Mouse (Mus musculus) kidney, postnatal 25 days (tissue): ENCODE measurements around the gene Actn1.
"Not testable (repeated sequence)": the region's sequence is repeated elsewhere in the genome, so short reads cannot be mapped to it uniquely, and the experiment has no call there.

Source experiments
- DNase-seq, 2 experiments: peaks; one replicate each; pipeline ENCODE4 v3.0.0; 2021; ENCODE audit warnings: mixed read lengths in 2 of 2

Actn1 gene

DNA sequence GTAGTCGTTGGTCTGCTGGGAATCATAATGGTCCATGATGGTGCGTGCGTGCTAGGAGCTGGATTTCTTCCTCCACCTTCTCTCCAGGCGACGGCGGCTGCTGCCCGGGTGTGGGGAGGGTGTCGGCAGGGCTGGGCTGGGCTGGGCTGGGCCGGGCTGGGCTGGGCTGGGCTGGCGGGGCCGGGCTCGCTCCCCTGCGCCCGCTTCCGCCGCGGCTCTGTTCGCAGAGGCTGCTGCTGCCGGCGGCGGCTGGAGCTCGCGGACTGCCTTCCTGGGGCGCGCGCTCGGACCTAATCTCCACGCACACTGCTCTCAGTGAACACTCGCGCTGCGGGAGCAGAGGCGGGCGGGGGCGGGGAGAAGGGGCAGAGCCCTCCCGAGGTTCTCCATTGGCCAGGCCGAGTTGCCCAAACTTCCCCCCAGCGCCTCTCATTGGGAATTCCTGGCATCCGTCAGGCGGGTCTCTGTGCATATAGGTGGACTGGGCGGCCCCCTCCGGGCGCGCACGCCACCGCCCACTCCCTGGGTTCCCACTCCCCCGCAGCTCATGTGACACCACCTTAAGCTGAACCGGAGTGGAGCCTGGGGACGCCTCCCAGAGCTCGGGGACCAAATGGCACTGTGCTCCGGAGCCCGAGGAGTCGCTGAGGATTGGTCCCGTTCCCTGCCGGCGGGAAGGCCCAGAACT, at the start of gene Actn1:
Gene Actn1, minus strand, starts transcription at position 316 of the 688 bp plus-strand sequence.
- DNase-seq: peak; percentile 91 to 97

DNA sequence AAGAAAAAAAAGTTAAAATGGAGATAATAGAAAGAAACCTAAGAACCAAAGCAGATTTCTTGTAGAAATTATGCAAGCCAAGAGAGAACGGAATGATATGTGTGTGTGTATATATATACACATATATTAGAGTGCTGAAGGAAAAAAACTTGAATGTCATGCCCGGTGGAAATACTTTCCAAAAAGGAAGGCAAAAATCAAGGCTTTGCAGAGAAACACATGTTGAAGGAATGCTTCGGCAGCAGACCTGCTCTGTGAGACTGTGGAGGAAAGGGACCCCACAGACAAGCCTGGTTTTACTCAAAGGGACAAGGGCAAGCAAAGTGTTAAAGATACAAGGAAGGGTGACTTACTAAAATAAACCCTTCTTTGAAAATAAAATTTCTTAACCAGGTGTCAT, 47.4 kb upstream of the Actn1 start:
- no peak for DNase-seq

DNA sequence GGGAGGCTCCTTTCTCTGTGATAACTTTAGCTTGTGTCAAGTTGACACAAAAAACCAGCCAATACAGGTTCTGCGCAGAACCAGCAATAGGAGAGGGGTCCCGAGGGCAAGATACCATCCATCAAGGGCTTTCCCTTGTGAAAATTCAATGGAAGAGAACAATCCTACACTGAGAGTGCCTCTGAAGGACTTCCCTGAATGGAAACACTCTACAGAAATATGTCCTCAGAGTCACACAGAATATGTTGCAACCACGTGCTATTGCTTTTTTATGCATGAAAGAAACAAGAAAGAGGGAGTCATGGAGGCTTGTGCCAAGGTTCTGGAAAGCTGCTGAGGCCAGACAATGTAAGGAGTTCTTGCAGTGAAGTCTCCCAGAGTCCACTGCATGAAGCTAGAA, 44.3 kb upstream of the Actn1 start:
- DNase-seq: no peak

DNA sequence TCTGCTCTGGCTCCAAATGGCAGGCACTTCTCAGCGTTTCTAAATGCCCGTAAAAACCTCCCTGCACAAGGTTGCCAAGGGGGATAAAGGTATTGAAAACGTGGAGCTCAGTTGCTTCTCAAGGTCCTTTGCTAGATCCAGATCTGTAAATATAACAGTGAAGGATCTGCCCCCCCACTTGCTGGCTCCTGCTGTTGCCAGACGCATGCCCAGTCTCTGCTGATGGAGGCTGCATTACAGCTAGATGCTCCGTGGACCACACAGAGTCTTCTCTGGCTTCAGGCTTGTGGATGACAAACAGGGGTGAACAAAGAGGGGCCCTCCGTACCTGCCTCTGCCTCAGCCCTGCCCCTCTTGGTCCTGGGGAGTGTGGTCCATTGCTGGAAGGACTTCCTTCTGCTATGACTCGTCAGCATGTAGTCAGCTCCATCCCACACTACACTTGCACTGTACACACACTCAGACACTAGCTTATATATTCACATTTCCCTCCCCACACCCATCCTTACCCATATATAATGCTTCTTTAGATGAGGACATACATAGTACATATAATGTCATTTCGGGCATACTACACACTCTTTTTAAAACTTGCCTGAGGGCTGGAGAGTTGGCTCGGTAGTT, 40.8 kb upstream of the Actn1 start:
- no peak for DNase-seq

DNA sequence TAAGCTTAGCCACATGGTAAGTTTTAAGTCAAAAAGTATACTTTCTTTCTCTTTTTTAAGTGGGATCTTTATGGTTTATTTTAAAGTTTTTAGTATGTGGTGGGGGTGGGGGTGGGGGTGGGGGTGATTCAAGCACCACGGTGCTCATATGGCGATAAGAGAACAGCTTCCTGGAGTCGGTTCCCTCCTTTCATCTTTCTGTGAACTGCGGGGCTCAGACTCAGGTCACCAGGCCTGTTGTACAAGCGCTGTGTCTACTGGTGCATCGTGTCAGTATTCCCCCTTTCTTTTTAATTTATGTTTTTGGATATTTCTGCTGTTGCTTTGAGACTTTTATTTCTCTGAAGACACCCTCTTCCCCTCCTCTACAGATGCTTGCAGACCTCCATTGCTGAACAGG, 38.5 kb upstream of the Actn1 start:
- no peak for DNase-seq

DNA sequence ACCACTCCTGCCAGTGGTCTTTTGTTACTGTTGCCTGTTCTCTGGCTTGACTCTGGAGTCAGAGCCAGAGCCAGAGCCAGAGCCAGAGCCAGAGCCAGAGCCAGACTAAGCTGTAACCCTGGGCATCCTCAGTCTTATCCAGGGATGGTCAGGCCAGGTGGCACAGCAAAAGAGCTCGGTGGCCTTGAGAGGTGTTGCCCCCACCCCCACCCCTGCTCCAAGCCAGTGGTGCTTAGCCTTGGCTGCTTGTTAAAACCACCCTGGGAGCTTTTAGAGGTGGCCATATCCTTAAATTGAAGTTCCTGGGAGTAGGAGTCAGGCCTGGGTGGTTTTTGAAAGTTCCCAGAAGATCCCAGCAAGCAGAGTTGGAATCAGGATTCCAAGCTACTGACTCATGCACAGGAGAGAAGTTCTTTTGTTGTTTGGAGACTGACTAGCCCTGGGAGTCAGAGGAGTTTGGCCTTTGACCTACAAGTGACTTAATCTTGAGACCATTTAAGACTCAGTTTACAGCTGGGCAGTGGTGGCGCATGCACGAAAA, 31.8 kb upstream of the Actn1 start:
- no peak for DNase-seq

DNA sequence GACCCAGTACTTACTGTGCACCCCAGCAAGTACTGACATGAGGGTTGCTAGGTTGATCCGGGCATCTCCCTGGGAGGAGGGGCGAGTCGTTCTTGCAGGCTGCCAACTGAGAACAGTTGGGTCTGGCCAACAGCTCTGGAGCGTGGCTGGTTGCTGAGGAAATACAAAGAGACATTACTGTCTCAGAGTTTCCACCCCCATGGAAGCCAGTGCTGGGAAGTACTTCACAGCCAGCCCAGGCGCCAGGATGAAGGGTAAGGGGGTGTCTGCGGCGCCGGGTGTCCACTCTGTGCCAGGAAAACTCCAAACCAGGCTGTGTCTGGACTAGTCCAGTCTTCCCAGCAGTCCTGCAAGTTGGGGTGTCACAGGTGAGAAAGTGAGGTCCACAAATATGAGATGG, 30.8 kb upstream of the Actn1 start:
- DNase-seq: no peak

DNA sequence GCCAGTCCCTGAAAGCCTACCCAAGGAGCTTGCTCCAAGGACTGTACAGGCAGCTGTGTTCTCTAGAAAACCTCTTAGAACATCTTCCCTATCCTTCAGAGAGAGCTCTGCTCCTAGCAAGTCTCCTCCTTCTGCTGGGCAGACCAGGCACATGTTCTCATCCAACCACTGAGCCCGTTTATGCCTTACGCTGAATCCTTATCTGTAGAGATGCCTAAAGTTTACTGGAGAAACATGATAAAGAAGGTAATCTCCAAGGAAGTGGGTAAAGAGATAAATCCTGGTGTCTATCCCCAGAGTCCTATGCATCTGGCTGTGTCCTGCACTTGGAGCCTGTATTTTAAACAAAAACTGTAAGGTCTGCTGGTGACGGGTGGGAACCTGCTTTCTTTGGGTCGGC, 30.3 kb upstream of the Actn1 start:
- no peak for DNase-seq

DNA sequence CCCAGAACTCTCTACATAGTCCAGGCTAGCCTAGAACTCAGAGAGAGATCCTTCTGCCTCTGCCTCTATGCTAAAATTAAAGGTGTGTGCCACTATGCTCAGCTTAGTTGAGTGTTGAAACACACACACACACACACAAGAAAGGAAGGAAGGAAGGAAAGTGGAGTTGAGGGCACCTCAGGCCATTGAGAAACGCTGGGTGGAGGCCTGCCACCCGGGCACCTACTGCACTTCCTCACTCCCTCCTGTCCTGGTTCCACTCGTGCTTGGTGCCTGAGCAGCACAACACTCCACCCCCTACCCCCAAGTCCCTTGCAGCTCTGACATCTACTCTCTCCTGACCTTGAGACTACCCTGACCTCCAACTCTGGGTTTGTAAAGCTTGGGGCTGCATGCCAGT, 29.6 kb upstream of the Actn1 start:
- no peak for DNase-seq

DNA sequence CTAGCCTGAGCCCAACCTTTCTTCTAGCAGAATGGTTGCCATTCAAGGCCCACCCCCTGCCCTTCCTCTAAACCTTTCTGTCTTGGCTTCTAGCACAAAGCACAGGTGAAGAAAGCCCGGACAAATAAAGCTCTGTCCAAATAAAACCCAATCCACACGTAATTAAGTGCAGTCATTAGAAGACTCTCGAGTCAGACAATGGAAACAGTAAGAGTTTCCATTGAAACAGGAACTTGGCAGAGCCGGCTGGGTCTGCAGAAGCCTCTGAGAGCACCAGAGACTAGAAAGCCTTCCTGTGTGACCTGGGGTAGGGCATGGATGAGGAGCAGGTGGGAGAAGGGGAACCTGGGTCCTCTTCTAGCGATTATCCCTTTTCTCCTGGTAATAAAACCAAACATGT, 25.7 kb upstream of the Actn1 start:
- DNase-seq: no peak

DNA sequence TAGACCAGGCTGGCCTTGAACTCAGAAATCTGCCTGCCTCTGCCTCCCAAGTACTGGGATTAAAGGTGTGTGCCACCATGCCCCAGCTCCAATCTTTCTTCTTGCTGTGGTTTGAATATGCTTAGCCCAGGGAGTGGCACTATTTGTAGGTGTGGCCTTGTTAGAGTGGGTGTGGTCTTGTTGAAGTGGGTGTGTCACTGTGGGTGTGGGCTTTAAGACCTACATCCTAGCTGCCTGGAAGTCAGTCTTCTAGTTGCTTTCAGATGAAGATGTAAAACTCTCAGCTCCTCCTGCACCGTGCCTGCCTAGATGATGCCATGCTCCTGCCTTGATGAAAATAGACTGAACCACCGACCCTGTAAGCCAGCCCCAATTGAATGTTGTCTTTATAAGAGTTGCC, 24.1 kb upstream of the Actn1 start:
- DNase-seq: not testable (repeated sequence)

DNA sequence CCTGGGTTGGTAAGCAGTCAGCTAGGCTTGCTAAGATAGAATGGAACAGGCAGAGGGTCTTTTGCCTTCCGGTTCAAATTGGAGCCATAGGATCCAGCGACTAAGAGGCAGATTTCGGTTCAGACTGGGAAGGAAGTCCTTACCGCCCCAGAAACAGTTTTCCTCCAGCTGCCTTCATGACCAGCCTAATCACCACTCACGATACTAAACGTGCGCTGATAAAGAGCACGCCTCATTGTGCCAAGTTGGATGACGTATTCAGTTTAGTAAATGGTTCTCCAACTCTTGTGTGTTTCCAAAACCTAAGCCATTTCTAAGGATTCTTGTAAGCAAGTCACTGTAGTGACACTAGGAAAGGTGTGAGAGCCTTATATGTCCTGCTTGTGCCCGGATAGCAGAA, 18.7 kb upstream of the Actn1 start:
- no peak for DNase-seq

DNA sequence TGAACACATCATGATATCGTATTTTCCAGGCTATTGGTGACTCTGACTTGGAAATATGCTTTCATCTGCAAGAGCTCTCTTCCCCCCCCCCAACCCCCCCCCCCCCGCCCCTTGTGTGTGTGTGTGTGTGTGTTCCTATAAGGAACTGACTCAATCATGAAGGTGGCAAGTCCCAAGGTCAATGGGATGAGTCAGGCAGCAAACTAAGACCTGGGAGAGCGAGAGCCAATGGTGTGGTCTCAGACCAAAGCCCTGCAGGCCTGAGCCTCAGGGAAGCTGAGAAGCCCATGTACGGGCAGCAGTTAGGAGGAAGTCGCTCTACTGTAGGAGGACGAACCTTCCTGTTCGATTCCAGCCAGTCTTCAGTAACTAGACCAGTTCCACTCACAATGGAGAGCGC, 17.3 kb upstream of the Actn1 start:
- no peak for DNase-seq

DNA sequence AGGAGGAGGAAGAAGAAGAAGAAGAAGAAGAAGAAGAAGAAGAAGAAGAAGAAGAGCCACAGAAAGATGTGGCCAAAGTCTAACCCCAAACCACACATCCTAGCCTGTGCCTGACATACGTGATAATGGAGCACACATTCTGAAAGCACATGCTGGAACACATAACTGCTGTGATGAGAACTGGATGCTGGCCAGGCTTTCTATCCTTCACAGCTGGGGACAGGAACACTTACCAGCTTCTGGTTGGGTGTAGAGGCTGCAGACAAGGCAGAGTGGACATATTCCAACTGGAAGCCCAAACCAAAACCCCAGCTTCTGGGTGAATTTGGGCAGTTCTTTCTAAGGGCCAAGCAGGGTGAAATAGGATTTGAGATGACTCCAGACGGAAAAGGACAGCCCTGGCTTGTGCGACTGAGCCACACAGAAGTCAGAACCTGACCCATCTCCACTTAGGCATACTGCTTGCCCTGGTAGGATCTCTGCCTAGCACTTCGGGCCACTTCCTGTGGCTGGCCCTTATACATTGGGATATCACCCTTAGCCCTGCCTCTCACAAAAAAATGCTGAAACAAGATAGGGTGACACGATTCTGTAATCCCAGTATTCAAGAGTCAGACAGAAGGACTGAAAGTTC, 15.1 kb upstream of the Actn1 start:
- no peak for DNase-seq

DNA sequence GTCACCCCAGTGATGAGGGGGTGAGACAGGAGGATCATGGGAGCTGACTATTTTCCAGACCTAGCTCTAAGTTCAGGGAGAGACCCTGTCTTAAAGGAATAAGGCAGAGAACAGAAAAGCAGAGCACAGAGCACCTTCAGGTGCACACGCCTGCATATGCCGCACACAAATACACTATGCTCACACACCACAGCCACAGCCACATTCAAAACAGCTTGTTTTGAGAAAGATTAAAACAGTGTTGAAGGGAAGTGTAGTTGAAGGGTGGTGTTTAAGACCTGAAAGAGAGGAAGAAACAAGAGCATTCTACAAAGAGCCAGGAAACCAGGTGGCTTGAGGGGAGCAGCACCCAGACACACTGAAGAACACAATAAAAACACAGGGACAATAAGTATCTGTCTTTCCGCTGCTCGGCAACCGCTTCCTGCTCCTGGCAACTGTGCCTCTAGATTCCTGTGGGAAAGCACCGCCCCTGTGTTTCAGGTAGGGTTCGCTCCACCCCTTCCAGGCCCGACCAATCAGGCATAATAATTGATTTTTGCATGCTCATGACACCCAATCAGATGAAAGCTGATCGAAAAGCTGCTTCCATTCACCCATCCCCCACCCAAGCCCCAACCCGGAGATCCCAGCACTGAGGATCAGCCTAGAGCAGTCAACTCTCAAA, 13.0 kb upstream of the Actn1 start:
- peak; percentile 77 to 85 for DNase-seq

DNA sequence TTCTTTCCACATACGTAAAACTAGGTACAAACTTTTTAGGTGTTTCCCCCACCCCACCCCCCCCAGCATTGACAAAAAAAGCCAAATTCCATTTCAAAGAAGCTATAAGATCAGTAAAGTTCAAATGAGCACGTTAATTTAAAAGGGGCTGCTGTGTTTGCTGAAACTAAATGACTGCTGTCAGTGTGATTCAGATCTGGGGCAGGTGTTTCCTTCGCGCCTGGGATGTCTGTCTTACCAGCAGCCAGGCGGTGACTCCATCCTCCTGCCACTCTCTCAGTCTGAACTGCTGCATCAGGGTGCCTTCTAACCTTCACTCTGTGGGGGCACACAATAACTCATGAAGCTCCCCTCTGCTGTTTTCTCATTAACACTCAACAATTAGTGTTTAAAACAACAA, 11.6 kb upstream of the Actn1 start:
- no peak for DNase-seq

DNA sequence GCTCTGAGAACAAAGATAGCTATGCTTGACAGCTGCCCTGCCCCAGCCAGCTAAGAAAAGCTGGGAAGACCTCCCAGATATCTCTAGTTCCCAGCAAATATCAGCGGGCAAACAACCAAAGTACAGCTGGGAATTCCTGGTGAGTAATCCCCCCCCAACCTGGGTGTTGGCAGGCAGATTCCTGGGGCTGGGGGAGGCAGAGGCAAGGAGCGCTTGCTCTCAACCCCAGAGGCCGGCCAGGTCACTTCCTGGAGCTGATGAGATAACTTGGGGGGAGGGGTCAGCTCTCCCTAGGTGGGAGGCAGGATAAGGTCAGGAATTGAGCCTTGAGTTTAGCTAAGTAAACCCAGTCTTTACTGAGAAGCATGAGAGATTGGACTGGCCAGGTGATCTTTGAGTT, 10.8 kb upstream of the Actn1 start:
- no peak for DNase-seq

DNA sequence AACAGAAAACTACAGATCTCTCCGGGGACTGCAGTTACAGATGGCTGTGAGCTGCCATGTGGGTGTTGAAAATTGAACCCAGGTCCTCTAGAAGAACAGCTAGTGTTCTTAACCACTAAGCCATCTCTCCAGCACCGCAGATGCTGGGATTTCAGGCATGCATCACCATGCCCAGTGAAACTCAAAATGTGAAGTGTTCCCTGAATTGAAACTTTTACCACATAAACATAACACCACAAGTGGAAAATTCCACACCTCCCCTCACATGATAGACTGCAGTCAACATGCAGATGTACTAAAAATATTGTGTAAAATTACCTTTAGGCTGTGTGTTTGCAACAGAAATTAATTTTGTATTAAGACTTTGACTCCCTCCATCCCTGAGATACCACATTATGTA, 9.1 kb upstream of the Actn1 start:
- DNase-seq: no peak

DNA sequence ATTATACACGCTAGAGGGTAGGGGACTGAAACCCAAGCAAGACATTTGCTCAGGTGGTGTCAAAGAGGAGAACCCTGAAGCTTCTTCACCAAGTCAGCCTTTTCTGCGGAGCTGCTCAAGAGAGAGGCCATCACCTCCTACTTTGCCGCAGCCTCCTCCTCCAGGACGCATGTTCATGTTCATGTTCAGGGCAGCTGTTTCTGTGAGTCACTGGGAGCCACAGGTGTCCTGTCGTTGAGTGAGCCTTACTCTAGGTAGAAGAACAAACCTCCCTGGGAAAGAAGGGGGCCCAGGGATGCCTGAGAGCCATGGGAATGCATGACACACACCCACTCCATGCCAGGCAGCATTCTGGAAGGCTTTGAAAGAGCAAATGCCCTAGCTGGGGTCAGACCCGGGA, 7.8 kb upstream of the Actn1 start:
- no peak for DNase-seq

DNA sequence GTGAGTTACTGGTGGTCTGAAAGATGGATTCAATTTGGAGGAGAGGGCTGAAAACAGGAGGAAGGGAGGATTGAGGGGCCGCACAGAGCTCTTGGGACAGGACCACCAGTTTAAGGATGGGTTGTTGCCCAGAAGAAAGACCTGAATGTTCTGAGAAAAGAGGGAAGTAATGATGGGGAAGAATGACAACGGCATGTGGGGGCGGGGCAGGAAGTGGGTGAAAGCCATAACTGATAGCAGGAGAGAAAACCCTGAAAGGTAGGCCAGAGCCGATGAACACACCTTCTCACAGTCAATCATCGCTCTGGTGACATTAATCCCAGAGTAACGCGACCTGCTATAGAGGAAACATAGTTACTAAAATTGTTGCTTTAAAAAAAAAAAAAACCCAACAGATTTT, 4.2 kb upstream of the Actn1 start:
- DNase-seq: not testable (repeated sequence)

DNA sequence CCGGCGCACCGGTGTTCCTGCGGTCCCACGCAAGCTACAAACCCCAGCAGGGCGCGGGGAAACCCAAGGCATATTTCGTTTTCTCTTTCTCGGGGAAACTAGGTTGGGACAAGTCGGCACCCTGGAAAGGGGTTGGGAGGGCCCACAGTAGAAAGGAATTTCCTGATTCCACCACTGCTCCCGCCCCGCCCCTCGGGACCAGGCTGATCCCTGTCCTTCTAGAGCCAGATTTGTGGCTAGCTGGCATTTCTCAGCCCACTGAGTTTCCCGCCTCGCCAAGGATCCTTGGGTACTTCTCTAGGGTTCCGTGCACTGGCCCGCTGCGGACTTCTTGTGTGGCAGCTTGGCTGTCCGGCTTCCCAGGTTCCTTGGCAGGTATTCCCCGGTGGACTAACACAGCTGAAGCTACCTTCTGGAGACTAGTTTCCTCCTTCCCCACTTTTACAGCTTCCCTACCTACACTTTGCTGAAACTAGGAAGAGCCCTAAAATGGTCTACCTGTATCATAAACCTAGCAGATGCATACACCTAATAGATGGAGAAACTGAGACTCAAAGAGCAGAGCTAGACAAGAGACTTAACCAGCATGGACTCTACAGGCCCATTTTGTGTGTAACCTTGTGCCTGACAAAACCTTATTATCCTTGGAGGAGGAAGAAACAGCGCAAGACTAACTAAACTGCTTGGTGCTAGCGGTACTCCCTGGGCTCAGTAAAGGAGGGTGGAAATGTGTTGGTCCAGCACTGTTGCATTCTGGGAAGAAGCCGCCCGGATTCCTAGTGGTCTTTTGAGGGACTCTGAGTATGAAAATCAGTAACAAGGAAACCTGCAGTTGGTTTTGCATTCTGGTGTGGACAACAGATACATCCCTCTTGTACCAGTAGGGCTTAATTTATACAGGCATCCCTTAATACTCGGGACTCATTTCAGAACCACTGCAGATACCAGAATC, 849 bp upstream of the Actn1 start:
- DNase-seq: peak; percentile 76 to 83
